ENCODE assay signal across 26 mouse cellular contexts in the genomic region with DNA sequence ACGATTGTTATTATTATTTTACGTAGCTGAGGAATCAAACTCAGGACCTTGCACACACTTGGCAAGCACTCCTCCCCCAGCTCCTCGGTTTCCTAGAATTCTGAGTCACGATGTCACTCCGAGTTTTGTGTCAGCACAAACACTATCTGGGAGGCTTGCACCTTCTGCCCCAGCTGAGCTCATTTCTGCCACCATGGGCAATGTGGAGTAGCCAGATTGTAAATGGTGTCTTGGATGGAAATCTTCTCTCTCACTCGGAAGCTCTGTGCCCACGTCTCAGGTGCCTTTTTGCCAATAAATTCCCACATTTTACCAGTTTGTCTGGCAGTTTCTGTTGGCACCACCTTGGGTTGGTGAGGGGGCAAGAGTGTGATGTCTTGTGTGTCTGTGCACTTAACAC.
DNase-seq lines count a peak whose midpoint lies in the region; ATAC-seq and TF ChIP-seq lines count a peak whose summit lies in the region.
"Had no signal": no experiment of that assay in that cellular context is flagged by ENCODE, and none has a peak within 500 bp of the region (broad histone marks: within the 10 kb centered on the region; RNA-seq: fewer than 3 reads in every experiment).

No protein-coding gene starts in this region.

- TF ChIP-seq CTCF in olfactory bulb, adult 2 months (IDR thresholded peaks at IDR 0.05; ENCODE audit: insufficient read depth, low read depth, low read length) = no peak

- no peak for TF ChIP-seq POLR2A in olfactory bulb, adult 2 months (IDR thresholded peaks at IDR 0.05; ENCODE audit: insufficient read depth, low read depth, low read length)

- peak overlapping the region; percentile 7; the same call in 1 of the 2 replicates for H3K27ac ChIP-seq in olfactory bulb, adult 2 months (ENCODE audit: insufficient read depth, low read depth, low read length)
- no peak overlapping the region for H3K27ac ChIP-seq in kidney, embryonic 14.5 days (ENCODE audit: low read depth, low read length)
- H3K27ac ChIP-seq: embryonic facial prominence, embryonic 15.5 days; forebrain, embryonic 10.5 days; heart, embryonic 10.5 days; heart, embryonic 15.5 days; hindbrain, embryonic 13.5 days; hindbrain, postnatal 0 days had no signal

- H3K4me3 ChIP-seq in olfactory bulb, adult 2 months (ENCODE audit: insufficient read depth, low read depth, low read length) = no peak overlapping the region
- no peak overlapping the region for H3K4me3 ChIP-seq in kidney, embryonic 14.5 days (ENCODE audit: low read length)
- H3K4me3 ChIP-seq: embryonic facial prominence, embryonic 15.5 days; erythroblast, embryonic 14.5 days; forebrain, embryonic 10.5 days; heart, embryonic 10.5 days; heart, embryonic 15.5 days; hindbrain, embryonic 13.5 days had no signal

- no peak overlapping the region for H3K4me2 ChIP-seq in kidney, embryonic 14.5 days (replicated peaks; ENCODE audit: low read depth, low read length)
- H3K4me2 ChIP-seq: embryonic facial prominence, embryonic 15.5 days; heart, embryonic 15.5 days; hindbrain, embryonic 13.5 days had no signal

- H3K9ac ChIP-seq in kidney, embryonic 14.5 days (ENCODE audit: low read depth, low read length) = no peak overlapping the region
- H3K9ac ChIP-seq: embryonic facial prominence, embryonic 15.5 days; heart, embryonic 15.5 days; hindbrain, embryonic 13.5 days had no signal

- H3K27me3 ChIP-seq in kidney, embryonic 14.5 days (ENCODE audit: control insufficient read depth, insufficient read depth, low read length) = no peaks in the 10 kb centered on the region
- H3K27me3 ChIP-seq: CH12.LX; embryonic facial prominence, embryonic 15.5 days; heart, embryonic 15.5 days; hindbrain, embryonic 13.5 days; Patski had no signal

- no peak for ATAC-seq in kidney, embryonic 14.5 days (ENCODE audit: low FRiP score, low TSS enrichment)
- ATAC-seq: activated CD4-positive, CD25-positive, alpha-beta regulatory T cell, adult 4 months; forebrain, embryonic 14.5 days; hindbrain, postnatal 0 days; Patski had no signal

- DNase-seq in adrenal gland, adult 8-10 months = peak; percentile 24
- DNase-seq in adrenal gland, postnatal 10 days = no peak
- DNase-seq in frontal cortex, adult 2 months (ENCODE audit: extremely low spot score in 1 of 2, low spot score in 1 of 2) = peak; percentile 30 to 55
- no peak for DNase-seq in frontal cortex, postnatal 25 days (ENCODE audit: low spot score in 2 of 2)
- DNase-seq in left cerebral cortex, postnatal 36 days (ENCODE audit: low spot score in 2 of 2) = peak; percentile 25 to 36
- no peak for DNase-seq in left cerebral cortex, postnatal 4 days
- DNase-seq: cerebellum, adult 2 months; cerebellum, postnatal 14 days; embryo, embryonic 11 days; gastrocnemius, postnatal 10 days; heart, adult 18-20 months; heart, postnatal 14 days; kidney, adult 2 months had no signal

- WGBS in olfactory bulb, adult 2 months = 62% methylated on average over 7 of the region's 7 CpGs
- 77% methylated on average over 7 of the region's 7 CpGs for WGBS in kidney, embryonic 14.5 days

- no peaks in the 10 kb centered on the region for H3K36me3 ChIP-seq in kidney, embryonic 14.5 days (ENCODE audit: control insufficient read depth, insufficient read depth, low read length)
- H3K36me3 ChIP-seq: embryonic facial prominence, embryonic 15.5 days; forebrain, embryonic 10.5 days; heart, embryonic 10.5 days; heart, embryonic 15.5 days; hindbrain, embryonic 13.5 days had no signal

- H3K9me3 ChIP-seq in kidney, embryonic 14.5 days (ENCODE audit: control insufficient read depth, low read length) = no peaks in the 10 kb centered on the region; the same call in 1 of the 2 replicates
- H3K9me3 ChIP-seq: embryonic facial prominence, embryonic 15.5 days; forebrain, embryonic 10.5 days; heart, embryonic 10.5 days; heart, embryonic 15.5 days; hindbrain, embryonic 13.5 days had no signal

- H3K4me1 ChIP-seq in olfactory bulb, adult 2 months (ENCODE audit: control insufficient read depth, insufficient read depth, low read length) = peaks cover 10% of the 10 kb centered on the region; the same call in 1 of the 2 replicates
- H3K4me1 ChIP-seq in kidney, embryonic 14.5 days (ENCODE audit: control insufficient read depth, insufficient read depth, low read length) = no peaks in the 10 kb centered on the region
- H3K4me1 ChIP-seq: embryonic facial prominence, embryonic 15.5 days had no signal

- intact Hi-C loops in left cerebral cortex, postnatal 36 days (cut with DNase I) = no loop called here
- intact Hi-C loops in left cerebral cortex, postnatal 4 days (cut with DNase I) = no loop called here

Comparison
In these comparisons a context has a peak if more than half of its experiments do, and no peak if none do; other contexts are left out.
1. DNase-seq: peak in adrenal gland, adult 8-10 months (single experiment), frontal cortex, adult 2 months (2 of 2) and left cerebral cortex, postnatal 36 days (2 of 2); none in adrenal gland, postnatal 10 days (single experiment), frontal cortex, postnatal 25 days (0 of 2) and left cerebral cortex, postnatal 4 days (single experiment).